Mouse (Mus musculus) embryonic facial prominence, embryonic 12.5 days (tissue): ENCODE results near the gene Pik3cd. TPM values are rescaled to one million over a fixed set of nuclear protein-coding genes. Genes with fewer than 3 reads are reported as not detected.

Experiments used
- ATAC-seq: fragments of 200-750 bp; cut with Nextera tagmentation; 2 replicates; pipeline ENCODE4 v1.8.0; 2017; ENCODE audit not compliant: insufficient number of reproducible peaks, insufficient read depth, low FRiP score, low TSS enrichment
- H3K27ac ChIP-seq: fragments of 300-500 bp; sonication (generic); 2 replicates; pipeline ENCODE4 v1.5.1; 2016; ENCODE audit warnings: mild to moderate bottlenecking
- H3K27me3 ChIP-seq: fragments of 300-500 bp; sonication (generic); 2 replicates; pipeline ENCODE4 v1.6.1; 2016; ENCODE audit warnings: mild to moderate bottlenecking, moderate library complexity
- H3K36me3 ChIP-seq: fragments of 300-500 bp; sonication (generic); 2 replicates; pipeline ENCODE4 v1.6.1; 2016; ENCODE audit warnings: mild to moderate bottlenecking
- H3K4me1 ChIP-seq: fragments of 300-500 bp; sonication (generic); 2 replicates; pipeline ENCODE4 v1.6.1; 2016
- H3K4me2 ChIP-seq: fragments of 300-500 bp; sonication (generic); replicated peaks from 2 replicates; pipeline ENCODE4 v1.6.1; 2016; ENCODE audit warnings: mild to moderate bottlenecking, moderate library complexity
- H3K4me3 ChIP-seq: fragments of 300-500 bp; sonication (generic); 2 replicates; pipeline ENCODE4 v1.5.1; 2016; ENCODE audit warnings: mild to moderate bottlenecking
- H3K9ac ChIP-seq: fragments of 300-500 bp; sonication (generic); 2 replicates; pipeline ENCODE4 v1.6.1; 2016; ENCODE audit warnings: mild to moderate bottlenecking, moderate library complexity
- H3K9me3 ChIP-seq: fragments of 300-500 bp; sonication (generic); 2 replicates; pipeline ENCODE4 v1.6.1; 2016; ENCODE audit warnings: mild to moderate bottlenecking, moderate library complexity
- WGBS: fragments of 180-500 bp; shearing (Covaris S2); methylation state at CpG from one replicate; pipeline ENCODE4 v1.1.7; 2016; 5-methylcytosine and 5-hydroxymethylcytosine counted together
- polyA plus RNA-seq: library from polyadenylated mRNA; unstranded; fragments of >200 nt; fragmentation: Nextera tagmentation; extraction: Ambion mirVana; gene quantifications from 2 replicates; pipeline ENCODE4 v1.2.1, GENCODE M21; 2016

Pik3cd gene
- polyA plus RNA-seq, 1 experiment from 2014 or later: 5.5 TPM

- no peak for ATAC-seq
- Histone ChIP-seq H3K9ac (no peak overlapping the region), H3K4me3 (no peak overlapping the region), H3K4me1 (peaks cover 9% of the 10 kb centered on the region; the same call in 1 of the 2 replicates), H3K36me3 (no peaks in the 10 kb centered on the region), H3K9me3 (no peaks in the 10 kb centered on the region), H3K27me3 (peaks cover 31% of the 10 kb centered on the region), H3K27ac (no peak overlapping the region), H3K4me2 (no peak overlapping the region)
- 61% methylated on average over 18 of the region's 18 CpGs for WGBS
These were observed 753 bp downstream of the Pik3cd start for GRCm38 (mm10) chr4:149701426-149702209.

- Histone ChIP-seq H3K9ac (no peak overlapping the region), H3K9me3 (no peaks in the 10 kb centered on the region), H3K4me1 (peaks cover 14% of the 10 kb centered on the region; the same call in 1 of the 2 replicates), H3K27me3 (peaks cover 42% of the 10 kb centered on the region), H3K36me3 (no peaks in the 10 kb centered on the region), H3K4me2 (no peak overlapping the region), H3K4me3 (no peak overlapping the region), H3K27ac (no peak overlapping the region)
- 82% methylated on average over 4 of the region's 4 CpGs for WGBS
- ATAC-seq: no peak
These were observed 2.4 kb downstream of the Pik3cd start for GRCm38 (mm10) chr4:149699953-149700352.

- ATAC-seq: peak; percentile 58; the same call in 1 of the 2 replicates
- Histone ChIP-seq H3K4me3 (peak overlapping the region; percentile 40), H3K9me3 (no peaks in the 10 kb centered on the region), H3K9ac (peak overlapping the region; percentile 34), H3K4me1 (peaks cover 14% of the 10 kb centered on the region; the same call in 1 of the 2 replicates), H3K27me3 (peaks cover 42% of the 10 kb centered on the region), H3K4me2 (peak overlapping the region; percentile 78), H3K36me3 (no peaks in the 10 kb centered on the region), H3K27ac (no peak overlapping the region)
- WGBS: under 1% methylated on average over 35 of the region's 35 CpGs
These were observed 4.1 kb downstream of the Pik3cd start for GRCm38 (mm10) chr4:149698197-149698821.

- H3K27ac ChIP-seq: no peak overlapping the region
- peaks cover 42% of the 10 kb centered on the region for H3K27me3 ChIP-seq
These were observed 4.7 kb downstream of the Pik3cd start for GRCm38 (mm10) chr4:149697506-149698196.

GRCm38 (mm10) chr4:149696189-149696971 lies 6.0 kb downstream of the Pik3cd start:
- no peaks in the 10 kb centered on the region for H3K9me3 ChIP-seq
- no peak overlapping the region for H3K4me3 ChIP-seq
- no peak overlapping the region for H3K9ac ChIP-seq
- ATAC-seq: no peak
- H3K27ac ChIP-seq: no peak overlapping the region
- no peaks in the 10 kb centered on the region for H3K36me3 ChIP-seq
- H3K4me2 ChIP-seq: 0 out of 2 replicates have a peak overlapping the region, but pooled peaks have one; percentile 9
- H3K27me3 ChIP-seq: peaks cover 42% of the 10 kb centered on the region
- H3K4me1 ChIP-seq: peaks cover 12% of the 10 kb centered on the region; the same call in 1 of the 2 replicates
- WGBS: 33% methylated on average over 16 of the region's 16 CpGs

More at GRCm38 (mm10) chr4:149697506-149698196, 4.7 kb downstream of the Pik3cd start:
- Histone ChIP-seq H3K4me2 (peak overlapping the region; percentile 78), H3K4me1 (peaks cover 14% of the 10 kb centered on the region; the same call in 1 of the 2 replicates), H3K9me3 (no peaks in the 10 kb centered on the region), H3K9ac (peak overlapping the region; percentile 34; the same call in 1 of the 2 replicates), H3K4me3 (peak overlapping the region; percentile 40), H3K36me3 (no peaks in the 10 kb centered on the region)
- ATAC-seq: no peak
- 17% methylated on average over 15 of the region's 15 CpGs for WGBS

GRCm38 (mm10) chr4:149691368-149691767 lies 11.0 kb downstream of the Pik3cd start:
- H3K27ac ChIP-seq: no peak overlapping the region
- H3K27me3 ChIP-seq: peaks cover 8% of the 10 kb centered on the region
- H3K9ac ChIP-seq: no peak overlapping the region
- 30% methylated on average over 8 of the region's 8 CpGs for WGBS
- H3K36me3 ChIP-seq: no peaks in the 10 kb centered on the region
- no peak overlapping the region for H3K4me3 ChIP-seq
- H3K9me3 ChIP-seq: no peaks in the 10 kb centered on the region
- peaks cover 12% of the 10 kb centered on the region; the same call in 1 of the 2 replicates for H3K4me1 ChIP-seq
- ATAC-seq: no peak
- H3K4me2 ChIP-seq: no peak overlapping the region

- Histone ChIP-seq H3K9me3 (no peaks in the 10 kb centered on the region), H3K9ac (no peak overlapping the region), H3K4me2 (no peak overlapping the region), H3K27ac (no peak overlapping the region), H3K36me3 (no peaks in the 10 kb centered on the region), H3K4me1 (peaks cover 9% of the 10 kb centered on the region; the same call in 1 of the 2 replicates), H3K27me3 (peaks cover 4% of the 10 kb centered on the region; the same call in 1 of the 2 replicates), H3K4me3 (no peak overlapping the region)
- 84% methylated on average over 8 of the region's 8 CpGs for WGBS
- no peak for ATAC-seq
These were observed 11.5 kb downstream of the Pik3cd start for GRCm38 (mm10) chr4:149690828-149691280.

- Histone ChIP-seq H3K27ac (no peak overlapping the region), H3K9ac (no peak overlapping the region), H3K36me3 (no peaks in the 10 kb centered on the region), H3K4me3 (no peak overlapping the region), H3K9me3 (no peaks in the 10 kb centered on the region), H3K4me2 (no peak overlapping the region), H3K27me3 (no peaks in the 10 kb centered on the region), H3K4me1 (peaks cover 9% of the 10 kb centered on the region; the same call in 1 of the 2 replicates)
- WGBS: 78% methylated on average over 12 of the region's 12 CpGs
- no peak for ATAC-seq
These were observed 12.3 kb downstream of the Pik3cd start for GRCm38 (mm10) chr4:149689822-149690700.

GRCm38 (mm10) chr4:149688861-149689260 lies 13.5 kb downstream of the Pik3cd start:
- ATAC-seq: no peak
- Histone ChIP-seq H3K36me3 (no peaks in the 10 kb centered on the region), H3K4me1 (peaks cover 9% of the 10 kb centered on the region; the same call in 1 of the 2 replicates), H3K27me3 (no peaks in the 10 kb centered on the region), H3K4me3 (no peak overlapping the region), H3K27ac (no peak overlapping the region), H3K4me2 (no peak overlapping the region), H3K9ac (no peak overlapping the region), H3K9me3 (no peaks in the 10 kb centered on the region)
- WGBS: 83% methylated on average over 14 of the region's 14 CpGs

- Histone ChIP-seq H3K9ac (no peak overlapping the region), H3K36me3 (no peaks in the 10 kb centered on the region), H3K4me3 (no peak overlapping the region), H3K4me2 (no peak overlapping the region), H3K27me3 (no peaks in the 10 kb centered on the region), H3K9me3 (no peaks in the 10 kb centered on the region), H3K4me1 (no peaks in the 10 kb centered on the region), H3K27ac (no peak overlapping the region)
- ATAC-seq: no peak
- 80% methylated on average over 11 of the region's 11 CpGs for WGBS
These were observed 17.3 kb downstream of the Pik3cd start for GRCm38 (mm10) chr4:149684841-149685623.
